Mouse (Mus musculus) common myeloid progenitor, adult 5-6 weeks (primary cell): ENCODE data around the gene Olfr449. TPM values are rescaled to one million over a fixed set of nuclear protein-coding genes. Genes with fewer than 3 reads are reported as not detected.

ENCODE experiments used
- ATAC-seq: replicated peaks from 2 replicates; pipeline ENCODE4 v1.8.0; 2016; ENCODE audit warnings: low read depth, mild to moderate bottlenecking, moderate TSS enrichment, inconsistent platforms; ENCODE audit not compliant: poor library complexity, severe bottlenecking
- total RNA-seq: library from RNA; stranded (forward); fragments of 200-1000, 187-1606 nt; gene quantifications from 2 replicates; pipeline ENCODE4 v1.2.3, GENCODE M21; 2017

The Olfr449 gene
- not detected in 2 replicates for total RNA-seq

- no peak for ATAC-seq
Measured at GRCm38 (mm10) chr6:42834084-42834483, at the start of gene Olfr449. Gene Olfr449, plus strand, starts transcription at chr6:42834384.

- no peak for ATAC-seq
Measured at GRCm38 (mm10) chr6:42784793-42785192, 49.4 kb upstream of the Olfr449 start, which contains the start of gene Olfr452. Gene Olfr452, plus strand, starts transcription at chr6:42785093.

GRCm38 (mm10) chr6:42790247-42790948 lies 43.8 kb upstream of the Olfr449 start:
- ATAC-seq: no peak

- ATAC-seq: no peak
Measured at GRCm38 (mm10) chr6:42790949-42791556, 43.1 kb upstream of the Olfr449 start.

GRCm38 (mm10) chr6:42794982-42795381 lies 39.2 kb upstream of the Olfr449 start:
- ATAC-seq: no peak

- ATAC-seq: no peak
Measured at GRCm38 (mm10) chr6:42811639-42812038, 22.5 kb upstream of the Olfr449 start, which contains the start of gene Olfr450. Gene Olfr450, plus strand, starts transcription at chr6:42811939.

GRCm38 (mm10) chr6:42860222-42860819 lies 26.1 kb downstream of the Olfr449 start:
- peak; percentile 79 for ATAC-seq

- no peak for ATAC-seq
Measured at GRCm38 (mm10) chr6:42869695-42870094, 35.5 kb downstream of the Olfr449 start.

GRCm38 (mm10) chr6:42876323-42876722 lies 42.1 kb downstream of the Olfr449 start:
- ATAC-seq: no peak

Other genes with a start within 250 kb of the Olfr449 start
- gene Tcaf3, start 236.7 kb upstream of the Olfr449 start, total RNA-seq: not detected in 2 replicates
- under 0.01 TPM in 1 of 2 replicates, not detected in the other for gene Tcaf2, start 189.1 kb upstream of the Olfr449 start, total RNA-seq
- 0.97 and 4.2 TPM in 2 replicates for gene Tcaf1, start 124.3 kb upstream of the Olfr449 start, total RNA-seq
- gene Olfr453, start 95.0 kb upstream of the Olfr449 start, total RNA-seq: not detected in 2 replicates
- gene Olfr38, start 78.0 kb upstream of the Olfr449 start, total RNA-seq: not detected in 2 replicates
- gene Olfr452, start 49.3 kb upstream of the Olfr449 start, total RNA-seq: not detected in 2 replicates
- not detected in 2 replicates for gene Olfr450, start 22.4 kb upstream of the Olfr449 start, total RNA-seq
- not detected in 2 replicates for gene Olfr448, start 56.1 kb downstream of the Olfr449 start, total RNA-seq
- not detected in 2 replicates for gene Olfr447, start 74.5 kb downstream of the Olfr449 start, total RNA-seq
- not detected in 2 replicates for gene Olfr446, start 87.0 kb downstream of the Olfr449 start, total RNA-seq
- gene Olfr444, start 114.7 kb downstream of the Olfr449 start, total RNA-seq: not detected in 2 replicates